Mouse (Mus musculus): ENCODE measurements around the gene Parm1. TPM values are rescaled to one million over a fixed set of nuclear protein-coding genes. Genes with fewer than 3 reads are reported as not detected.

Gene Parm1
- total RNA-seq (2023): under 1 TPM; 0.21 to 0.24 TPM

GRCm38 (mm10) chr5:91517480-91518301, at the start of gene Parm1:
Gene Parm1, plus strand, starts transcription at chr5:91517615.

Other genes with a start within 250 kb of the Parm1 start
- gene Btc, start 114.6 kb upstream of the Parm1 start, total RNA-seq (2023): not detected

Measured in monocyte, adult 59 days (primary cell).